In genomic region chr2:25426721-25427191, GRCm38 (mm10) we compare ENCODE assay signal across 8 mouse cellular contexts. TPM values are rescaled to one million over a fixed set of nuclear protein-coding genes. Genes with fewer than 3 reads are reported as not detected.
A peak's percentile ranks its signal among the peaks of the same experiment; 100 is the strongest.
DNase-seq lines count a peak whose midpoint lies in the region; ATAC-seq lines count a peak whose summit lies in the region.

No protein-coding gene starts in this region.

- H3K36me3 ChIP-seq in midbrain, embryonic 14.5 days (ENCODE audit: control insufficient read depth, insufficient read depth, low read length), result peaks cover 6% of the 10 kb centered on the region; the same call in 1 of the 2 replicates
- H3K36me3 ChIP-seq in midbrain, embryonic 15.5 days (replicated peaks), result no peaks in the 10 kb centered on the region
- no peaks in the 10 kb centered on the region for H3K36me3 ChIP-seq in neural tube, embryonic 11.5 days (ENCODE audit: control insufficient read depth, insufficient read depth, low read length)

- DNase-seq in midbrain, embryonic 14.5 days, result peak; percentile 90
- peak; percentile 91 for DNase-seq in embryo, embryonic 10.5 days (ENCODE audit: low spot score)
- DNase-seq in heart, postnatal 14 days, result peak; percentile 77 to 82
- DNase-seq in left cerebral cortex, postnatal 36 days (ENCODE audit: low spot score in 2 of 2), result peak; percentile 41 to 52
- DNase-seq in neural tube, embryonic 11.5 days (ENCODE audit: low spot score), result peak; percentile 82
- peak; percentile 75 for DNase-seq in thymus, postnatal 0 days (ENCODE audit: low spot score)

- H3K9ac ChIP-seq in midbrain, embryonic 14.5 days (replicated peaks; ENCODE audit: low read length), result no peak overlapping the region
- H3K9ac ChIP-seq in midbrain, embryonic 15.5 days, result no peak overlapping the region
- H3K9ac ChIP-seq in neural tube, embryonic 11.5 days (ENCODE audit: low read length), result no peak overlapping the region

- intact Hi-C loops in heart, postnatal 14 days (cut with DNase I), result loop anchor here (2.0 kb wide), 1 partner anchor 50 kb away; no protein-coding TSS in a partner anchor
- intact Hi-C loops in left cerebral cortex, postnatal 36 days (cut with DNase I), result loop anchor here (5.0 to 10.0 kb wide), 2 partner anchors 68 to 121 kb away; partner anchors contain the start of genes Lcn12 and Traf2

- 0 out of 2 replicates have a peak overlapping the region, but pooled peaks have one; percentile 10 for H3K27ac ChIP-seq in midbrain, embryonic 14.5 days (replicated peaks; ENCODE audit: low read depth, low read length)
- H3K27ac ChIP-seq in midbrain, embryonic 15.5 days, result no peak overlapping the region
- H3K27ac ChIP-seq in neural tube, embryonic 11.5 days (ENCODE audit: low read depth, low read length), result no peak overlapping the region

- no peak overlapping the region for H3K4me3 ChIP-seq in midbrain, embryonic 14.5 days (replicated peaks; ENCODE audit: low read depth, low read length)
- H3K4me3 ChIP-seq in midbrain, embryonic 15.5 days, result no peak overlapping the region
- no peak overlapping the region for H3K4me3 ChIP-seq in neural tube, embryonic 11.5 days (ENCODE audit: low read depth, low read length)

- ATAC-seq in midbrain, embryonic 14.5 days (ENCODE audit: low FRiP score, low TSS enrichment), result no peak
- no peak for ATAC-seq in midbrain, embryonic 15.5 days (replicated peaks)
- peak; percentile 48 for ATAC-seq in activated CD4-positive, CD25-positive, alpha-beta regulatory T cell, adult 4 months
- no peak for ATAC-seq in neural tube, embryonic 11.5 days (ENCODE audit: insufficient read depth, low FRiP score, low TSS enrichment)

- peaks cover 27% of the 10 kb centered on the region for H3K4me1 ChIP-seq in midbrain, embryonic 14.5 days (ENCODE audit: control insufficient read depth, insufficient read depth, low read length)
- peaks cover 31% of the 10 kb centered on the region for H3K4me1 ChIP-seq in midbrain, embryonic 15.5 days
- 0 out of 2 replicates have a peak, but pooled peaks cover 3% of the 10 kb centered on the region for H3K4me1 ChIP-seq in neural tube, embryonic 11.5 days (ENCODE audit: control insufficient read depth, insufficient read depth, low read length)

- H3K4me2 ChIP-seq in midbrain, embryonic 14.5 days (ENCODE audit: low read length), result no peak overlapping the region
- H3K4me2 ChIP-seq in midbrain, embryonic 15.5 days, result no peak overlapping the region
- no peak overlapping the region for H3K4me2 ChIP-seq in neural tube, embryonic 11.5 days (ENCODE audit: low read depth)

- peaks cover 4% of the 10 kb centered on the region; the same call in 1 of the 2 replicates for H3K27me3 ChIP-seq in midbrain, embryonic 14.5 days (ENCODE audit: control insufficient read depth, insufficient read depth, low read length)
- no peaks in the 10 kb centered on the region; the same call in 1 of the 2 replicates for H3K27me3 ChIP-seq in midbrain, embryonic 15.5 days (replicated peaks)
- H3K27me3 ChIP-seq in neural tube, embryonic 11.5 days (ENCODE audit: control insufficient read depth, insufficient read depth, low read length), result peaks cover 16% of the 10 kb centered on the region

- no peaks in the 10 kb centered on the region for H3K9me3 ChIP-seq in midbrain, embryonic 14.5 days (ENCODE audit: control insufficient read depth, low read length)
- no peaks in the 10 kb centered on the region for H3K9me3 ChIP-seq in midbrain, embryonic 15.5 days
- no peaks in the 10 kb centered on the region for H3K9me3 ChIP-seq in neural tube, embryonic 11.5 days (ENCODE audit: control insufficient read depth, low read length)

- WGBS in midbrain, embryonic 14.5 days, result 26% methylated on average over 5 of the region's 5 CpGs
- WGBS in midbrain, embryonic 15.5 days, result 38% methylated on average over 5 of the region's 5 CpGs
- WGBS in neural tube, embryonic 11.5 days, result 30% methylated on average over 5 of the region's 5 CpGs

RNA-seq across cellular contexts. Expression of gene Abca2, which starts 1.7 kb away (rescaled TPM):
- 16.9 and 17.7 TPM in 2 replicates for polyA plus RNA-seq in midbrain, embryonic 14.5 days (2014; fragmentation: Nextera tagmentation; extraction: Ambion mirVana)
- polyA plus RNA-seq in midbrain, embryonic 15.5 days (2015; fragmentation: Nextera tagmentation; extraction: Ambion mirVana), result 16.4 and 17.6 TPM in 2 replicates
- polyA plus RNA-seq in activated CD4-positive, CD25-positive, alpha-beta regulatory T cell, adult 4 months (2017; shearing (Covaris generic)), result 10 to 100 TPM; 32.8 to 41.4 TPM
- total RNA-seq in heart, postnatal 14 days (2021), result 10 to 100 TPM; 22.0 to 24.4 TPM
- total RNA-seq in left cerebral cortex, postnatal 36 days (2021), result 100 to 1,000 TPM; 169 to 174 TPM
- polyA plus RNA-seq in neural tube, embryonic 11.5 days (2014; fragmentation: Nextera tagmentation; extraction: Ambion mirVana), result 5.0 and 5.6 TPM in 2 replicates
- 3.3 and 4.7 TPM in 2 replicates for polyA plus RNA-seq in thymus, postnatal 0 days (2015; fragmentation: Nextera tagmentation; extraction: Ambion mirVana)

RNA-seq across cellular contexts. Expression of gene Fut7, which starts 3.7 kb away (rescaled TPM):
- 0.17 and 0.26 TPM in 2 replicates for polyA plus RNA-seq in midbrain, embryonic 14.5 days (2014; fragmentation: Nextera tagmentation; extraction: Ambion mirVana)
- 0.17 and 0.41 TPM in 2 replicates for polyA plus RNA-seq in midbrain, embryonic 15.5 days (2015; fragmentation: Nextera tagmentation; extraction: Ambion mirVana)
- 10 to 100 TPM; 13.6 to 13.8 TPM for polyA plus RNA-seq in activated CD4-positive, CD25-positive, alpha-beta regulatory T cell, adult 4 months (2017; shearing (Covaris generic))
- not detected for total RNA-seq in heart, postnatal 14 days (2021)
- under 1 TPM in 1 of 2 experiments, not detected in 1; 0.20 TPM for total RNA-seq in left cerebral cortex, postnatal 36 days (2021)
- 0.11 TPM in 1 of 2 replicates, not detected in the other for polyA plus RNA-seq in neural tube, embryonic 11.5 days (2014; fragmentation: Nextera tagmentation; extraction: Ambion mirVana)
- polyA plus RNA-seq in thymus, postnatal 0 days (2015; fragmentation: Nextera tagmentation; extraction: Ambion mirVana), result 1.4 and 1.8 TPM in 2 replicates

RNA-seq across cellular contexts. Expression of gene Npdc1, which starts 27.6 kb away (rescaled TPM):
- polyA plus RNA-seq in midbrain, embryonic 14.5 days (2014; fragmentation: Nextera tagmentation; extraction: Ambion mirVana), result 374 and 422 TPM in 2 replicates
- polyA plus RNA-seq in midbrain, embryonic 15.5 days (2015; fragmentation: Nextera tagmentation; extraction: Ambion mirVana), result 498 and 520 TPM in 2 replicates
- polyA plus RNA-seq in activated CD4-positive, CD25-positive, alpha-beta regulatory T cell, adult 4 months (2017; shearing (Covaris generic)), result 1 to 10 TPM; 1.2 to 1.7 TPM
- total RNA-seq in heart, postnatal 14 days (2021), result 10 to 100 TPM; 33.8 to 37.1 TPM
- 100 to 1,000 TPM; 325 to 339 TPM for total RNA-seq in left cerebral cortex, postnatal 36 days (2021)
- polyA plus RNA-seq in neural tube, embryonic 11.5 days (2014; fragmentation: Nextera tagmentation; extraction: Ambion mirVana), result 133 TPM in 2 replicates
- 6.3 and 7.2 TPM in 2 replicates for polyA plus RNA-seq in thymus, postnatal 0 days (2015; fragmentation: Nextera tagmentation; extraction: Ambion mirVana)

RNA-seq across cellular contexts. Expression of gene Clic3, which starts 29.9 kb away (rescaled TPM):
- polyA plus RNA-seq in midbrain, embryonic 14.5 days (2014; fragmentation: Nextera tagmentation; extraction: Ambion mirVana), result 1.7 and 1.9 TPM in 2 replicates
- 3.3 and 3.9 TPM in 2 replicates for polyA plus RNA-seq in midbrain, embryonic 15.5 days (2015; fragmentation: Nextera tagmentation; extraction: Ambion mirVana)
- 1 to 10 TPM; 2.0 to 2.2 TPM for polyA plus RNA-seq in activated CD4-positive, CD25-positive, alpha-beta regulatory T cell, adult 4 months (2017; shearing (Covaris generic))
- total RNA-seq in heart, postnatal 14 days (2021), result 1 to 10 TPM; 3.0 to 3.9 TPM
- total RNA-seq in left cerebral cortex, postnatal 36 days (2021), result under 1 TPM in 1 of 2 experiments, not detected in 1; 0.69 TPM
- 0.72 and 0.89 TPM in 2 replicates for polyA plus RNA-seq in neural tube, embryonic 11.5 days (2014; fragmentation: Nextera tagmentation; extraction: Ambion mirVana)
- 3.6 and 4.7 TPM in 2 replicates for polyA plus RNA-seq in thymus, postnatal 0 days (2015; fragmentation: Nextera tagmentation; extraction: Ambion mirVana)

RNA-seq across cellular contexts. Expression of gene Entpd2, which starts 31.1 kb away (rescaled TPM):
- polyA plus RNA-seq in midbrain, embryonic 14.5 days (2014; fragmentation: Nextera tagmentation; extraction: Ambion mirVana), result 2.0 and 2.1 TPM in 2 replicates
- 2.7 and 3.3 TPM in 2 replicates for polyA plus RNA-seq in midbrain, embryonic 15.5 days (2015; fragmentation: Nextera tagmentation; extraction: Ambion mirVana)
- polyA plus RNA-seq in activated CD4-positive, CD25-positive, alpha-beta regulatory T cell, adult 4 months (2017; shearing (Covaris generic)), result under 1 TPM in 1 of 2 experiments, not detected in 1; 0.17 TPM
- total RNA-seq in heart, postnatal 14 days (2021), result 10 to 100 TPM; 16.1 to 17.0 TPM
- total RNA-seq in left cerebral cortex, postnatal 36 days (2021), result 10 to 100 TPM; 12.0 to 13.9 TPM
- polyA plus RNA-seq in neural tube, embryonic 11.5 days (2014; fragmentation: Nextera tagmentation; extraction: Ambion mirVana), result 0.12 TPM in 1 of 2 replicates, not detected in the other
- 7.6 and 9.0 TPM in 2 replicates for polyA plus RNA-seq in thymus, postnatal 0 days (2015; fragmentation: Nextera tagmentation; extraction: Ambion mirVana)

Comparison
In these comparisons a context has a peak if more than half of its experiments do, and no peak if none do; other contexts are left out.
1. RNA of gene Npdc1, which starts 27.6 kb away (polyA plus RNA-seq): 498 to 520 TPM in midbrain, embryonic 15.5 days, 374 to 422 TPM in midbrain, embryonic 14.5 days and 133 TPM in neural tube, embryonic 11.5 days; 6.3 to 7.2 TPM in thymus, postnatal 0 days and 1.2 to 1.7 TPM in activated CD4-positive, CD25-positive, alpha-beta regulatory T cell, adult 4 months; every median in the first group is over 10 times any median in the second.
2. Peak in every context shown above with its lines, with median percentiles within 50 percentile points of each other: DNase-seq.